Mouse (Mus musculus): ENCODE data around the gene Rnf103.

The Rnf103 gene

DNA sequence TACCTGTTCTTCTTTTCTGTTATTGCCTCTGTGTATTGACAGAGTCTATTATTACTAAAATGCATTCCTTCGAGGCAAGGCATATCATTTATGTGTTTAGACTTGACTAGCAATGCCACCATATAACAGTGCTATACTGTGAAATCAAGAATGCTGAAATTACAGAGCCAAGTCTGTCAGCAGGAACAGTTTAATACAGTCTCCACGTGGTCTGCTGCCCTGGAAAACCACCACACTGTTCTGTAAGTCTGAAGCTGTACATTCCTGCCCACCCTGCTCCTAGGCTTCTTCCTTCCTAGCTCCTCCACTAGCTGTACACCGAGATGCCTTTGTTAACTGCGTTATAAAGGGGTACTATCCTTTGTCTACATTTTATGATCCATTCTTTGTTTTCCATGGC is 1.6 kb upstream of the Rnf103 start:
- no peak for DNase-seq (ENCODE audit: low read depth, low spot score)

DNA sequence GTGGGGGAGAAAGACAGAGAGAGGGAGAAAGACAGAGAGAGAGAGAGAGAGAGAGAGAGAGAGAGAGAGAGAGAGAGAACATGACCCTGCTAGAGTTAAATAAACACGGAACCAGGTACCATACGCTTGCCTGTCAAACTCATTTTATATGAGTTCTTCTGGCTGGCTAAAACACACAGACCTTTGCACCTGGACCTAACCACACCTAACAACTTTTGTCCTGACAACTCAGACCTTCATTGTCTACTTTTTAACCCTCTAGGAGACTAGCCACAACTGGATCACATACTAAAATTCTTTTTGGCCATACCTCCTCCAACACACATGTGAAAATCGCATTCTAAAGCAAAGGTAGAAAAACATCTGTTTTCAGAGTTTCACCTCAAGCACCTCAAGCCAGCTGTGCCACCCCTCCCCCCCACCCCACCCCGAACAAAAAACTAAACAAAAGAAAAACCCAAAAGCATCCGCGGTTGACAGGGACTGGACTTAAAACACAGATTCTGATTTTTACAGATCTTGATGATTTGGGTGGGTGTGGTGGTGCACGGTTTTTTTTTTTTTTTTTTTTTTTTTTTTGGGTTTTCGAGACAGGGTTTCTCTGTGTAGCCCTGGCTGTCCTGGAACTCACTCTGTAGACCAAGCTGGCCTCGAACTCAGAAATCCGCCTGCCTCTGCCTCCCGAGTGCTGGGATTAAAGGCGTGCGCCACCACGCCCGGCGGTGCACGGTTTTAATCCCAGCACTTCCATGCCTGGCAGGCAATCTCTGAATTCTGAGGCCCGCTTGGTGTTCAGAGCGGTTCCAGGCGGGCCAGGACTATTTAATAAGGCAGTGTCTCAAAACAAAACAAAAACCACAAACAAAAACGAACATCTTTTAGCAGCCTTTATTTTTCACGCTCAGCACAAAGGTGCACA is 679 bp upstream of the Rnf103 start:
- peak; percentile 31 for DNase-seq (ENCODE audit: low read depth, low spot score)

DNA sequence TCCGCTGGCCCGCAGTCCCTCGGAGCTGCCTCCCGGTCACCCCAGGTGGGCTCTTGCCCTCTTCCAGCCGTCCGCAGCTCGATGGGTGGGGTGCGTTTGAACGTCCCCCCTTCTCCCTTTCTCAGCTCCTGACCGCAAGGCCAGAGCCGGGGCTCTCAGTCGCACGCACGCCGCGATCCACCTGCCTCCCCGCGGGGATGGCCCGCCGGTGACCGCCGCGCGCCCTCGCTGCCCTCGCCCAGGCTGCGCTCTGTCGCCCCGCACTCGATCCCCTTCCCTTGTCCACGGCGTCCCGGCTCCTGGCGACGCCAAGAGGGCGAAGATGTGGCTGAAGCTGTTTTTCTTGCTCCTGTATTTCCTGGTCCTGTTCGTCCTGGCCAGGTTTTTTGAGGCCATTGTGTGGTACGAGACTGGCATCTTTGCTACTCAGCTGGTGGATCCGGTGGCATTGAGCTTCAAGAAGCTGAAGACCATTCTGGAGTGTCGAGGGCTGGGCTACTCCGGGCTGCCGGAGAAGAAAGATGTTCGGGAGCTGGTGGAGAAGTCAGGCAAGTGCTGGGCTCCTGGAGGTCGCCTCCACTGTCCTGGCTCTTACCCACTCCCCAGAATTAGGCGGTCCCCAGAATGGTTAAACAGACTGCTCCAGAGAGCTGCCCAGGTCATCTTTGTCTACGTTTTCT is 787 bp downstream of the Rnf103 start:
- peak; percentile 52 for DNase-seq (ENCODE audit: low read depth, low spot score)

DNA sequence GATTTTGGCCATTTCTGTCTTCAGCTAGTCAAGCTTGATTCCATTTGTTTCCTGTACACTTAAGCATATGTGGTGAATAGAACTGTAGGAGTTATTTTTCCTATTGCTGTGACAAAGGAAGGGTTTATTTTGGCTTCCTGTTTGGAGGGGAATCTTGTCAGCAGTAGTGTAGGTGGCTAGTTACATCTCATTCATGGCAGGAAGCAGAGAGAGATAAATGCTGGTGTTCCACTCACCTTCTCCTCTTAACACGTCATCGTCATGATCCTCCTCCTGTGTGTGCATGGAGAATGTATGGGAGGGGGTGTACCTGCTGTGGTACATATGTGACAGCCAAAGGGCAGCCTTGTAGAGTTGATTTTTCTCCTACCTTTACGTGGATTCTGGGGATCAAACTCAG is 6.9 kb downstream of the Rnf103 start:
- DNase-seq (ENCODE audit: low read depth, low spot score), result no peak

DNA sequence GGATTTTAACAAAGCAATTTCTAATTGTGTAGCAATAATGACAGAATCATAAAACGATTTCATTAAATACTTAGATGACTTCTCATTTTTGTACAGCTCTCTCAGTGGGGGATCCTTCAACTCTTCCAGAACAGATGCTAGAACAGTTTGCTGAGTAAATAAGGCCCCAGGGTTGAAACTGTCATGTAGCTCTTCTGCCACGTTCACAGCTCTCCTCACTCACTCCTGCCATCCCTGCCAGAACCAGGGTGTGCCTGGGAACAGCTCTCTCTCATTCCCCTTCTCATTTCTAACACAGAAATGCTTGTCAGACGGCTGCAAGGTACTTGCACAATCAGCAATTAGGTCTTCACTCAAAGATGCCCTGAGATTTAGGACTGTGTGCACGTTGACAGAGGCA is 9.3 kb downstream of the Rnf103 start:
- DNase-seq (ENCODE audit: low read depth, low spot score), result no peak

DNA sequence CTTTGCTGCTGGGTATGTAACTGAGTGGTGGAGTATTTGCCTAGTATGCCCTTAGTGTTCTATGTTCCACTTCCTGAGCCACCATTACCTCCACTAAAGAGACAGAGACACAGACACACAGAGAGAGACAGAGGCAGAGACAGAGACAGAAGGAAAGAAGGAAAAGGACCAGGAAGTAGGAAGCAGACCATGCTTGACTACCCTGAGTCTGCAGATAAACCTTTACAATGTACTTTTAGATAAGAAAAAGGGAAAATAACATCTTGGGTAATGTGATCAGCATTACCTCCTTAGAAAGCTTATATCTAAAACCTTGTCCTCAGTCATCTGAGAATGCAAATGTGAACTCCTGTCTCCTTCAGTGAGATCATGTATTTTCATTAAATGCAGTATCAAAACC is 10.0 kb downstream of the Rnf103 start:
- no peak for DNase-seq (ENCODE audit: low read depth, low spot score)

DNA sequence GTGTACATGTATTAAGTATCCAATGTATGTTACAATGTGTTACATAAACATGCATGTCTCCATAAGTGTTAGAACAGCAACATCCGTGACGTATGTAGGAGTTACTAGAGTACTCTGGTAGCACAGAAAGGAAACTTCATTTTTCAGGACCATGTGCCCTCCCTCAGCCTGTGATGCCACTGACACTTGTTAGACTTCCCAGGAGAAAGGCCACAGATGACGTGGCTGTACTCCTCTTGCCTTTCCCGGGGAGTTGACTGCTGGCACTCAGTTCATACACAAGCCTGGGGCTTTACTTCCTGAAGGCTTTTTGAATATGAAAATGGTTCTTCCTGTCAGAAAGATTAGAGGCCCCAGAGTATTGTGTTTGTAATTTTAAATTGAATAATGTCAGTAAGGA is 10.4 kb downstream of the Rnf103 start:
- DNase-seq (ENCODE audit: low read depth, low spot score), result no peak

DNA sequence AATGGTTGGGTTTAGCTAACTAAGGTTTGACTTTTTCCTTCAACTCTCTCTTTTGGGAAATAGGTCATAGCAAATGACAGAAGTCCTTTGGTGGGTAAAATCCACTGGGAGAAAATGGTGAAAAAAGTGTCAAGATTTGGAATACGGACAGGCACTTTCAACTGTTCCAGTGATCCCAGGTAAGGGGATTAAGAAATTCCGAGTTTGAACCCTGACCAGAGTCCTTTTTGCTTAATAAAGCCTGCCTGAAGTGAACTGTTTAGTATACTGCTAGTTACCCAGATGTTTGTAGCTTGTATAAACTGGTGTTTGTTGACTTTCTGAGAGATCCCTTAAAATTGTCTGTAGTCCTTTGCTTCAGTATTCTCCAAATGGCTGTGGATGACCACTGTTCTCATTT is 12.0 kb downstream of the Rnf103 start:
- no peak for DNase-seq (ENCODE audit: low read depth, low spot score)

DNA sequence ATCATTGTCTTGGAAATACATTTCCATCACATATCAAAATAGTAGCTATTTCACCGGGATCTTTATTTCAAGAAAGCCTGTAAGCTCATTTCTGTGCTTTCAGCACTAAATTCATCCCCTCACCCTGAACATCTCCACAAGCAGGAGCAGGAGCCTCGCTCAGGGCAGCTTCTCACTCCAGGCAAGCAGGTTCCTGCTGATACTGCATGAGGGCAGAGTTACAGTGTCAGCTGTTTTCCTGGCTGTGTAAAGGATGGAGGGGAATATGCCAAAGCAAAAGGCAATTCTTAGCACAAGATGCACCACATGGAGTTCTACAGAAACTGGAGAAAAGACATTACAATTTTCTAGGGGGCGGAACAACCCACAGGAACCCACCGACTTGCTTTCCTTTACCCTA is 25.8 kb downstream of the Rnf103 start:
- DNase-seq (ENCODE audit: low read depth, low spot score), result no peak

DNA sequence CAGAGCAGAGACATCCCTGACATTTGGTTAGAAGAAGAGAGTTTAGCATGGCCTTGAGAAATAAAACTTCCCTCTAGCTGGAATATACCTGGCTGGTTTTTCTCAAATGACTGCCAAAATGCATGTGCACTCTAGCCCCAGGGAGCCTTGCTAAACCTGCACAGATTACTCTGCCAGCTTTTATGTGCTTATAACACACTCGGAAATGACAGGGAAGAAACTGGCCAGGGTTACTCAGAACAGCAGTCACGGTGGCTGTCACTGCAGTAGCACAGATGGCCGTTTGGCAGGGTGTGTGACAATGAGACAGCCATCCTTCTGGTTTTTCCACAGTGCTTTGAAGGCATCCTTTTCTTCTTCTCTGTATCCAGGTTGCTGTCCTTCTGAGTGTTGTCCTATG is 31.9 kb downstream of the Rnf103 start:
- no peak for DNase-seq (ENCODE audit: low read depth, low spot score)

DNA sequence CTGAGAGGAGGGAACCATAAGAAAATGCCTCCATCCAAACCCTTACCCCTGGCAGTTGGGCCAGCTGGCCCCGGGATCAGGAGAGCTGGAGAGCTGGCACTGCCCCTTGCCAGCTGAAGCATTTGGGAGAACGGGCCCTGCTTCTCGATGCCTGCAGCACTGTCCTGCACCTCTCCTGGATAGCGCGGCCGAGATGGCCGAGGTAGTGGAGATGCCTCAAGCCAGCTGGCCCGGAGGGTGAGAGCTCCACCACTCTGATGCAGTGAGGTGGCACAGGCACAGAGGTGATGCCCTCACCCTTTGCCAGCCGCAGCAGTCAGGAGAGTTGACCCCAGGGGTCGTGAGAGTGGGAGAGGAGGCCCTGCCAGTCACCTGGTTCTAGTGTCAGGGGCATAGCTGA is 33.4 kb downstream of the Rnf103 start:
- DNase-seq (ENCODE audit: low read depth, low spot score), result no peak

DNA sequence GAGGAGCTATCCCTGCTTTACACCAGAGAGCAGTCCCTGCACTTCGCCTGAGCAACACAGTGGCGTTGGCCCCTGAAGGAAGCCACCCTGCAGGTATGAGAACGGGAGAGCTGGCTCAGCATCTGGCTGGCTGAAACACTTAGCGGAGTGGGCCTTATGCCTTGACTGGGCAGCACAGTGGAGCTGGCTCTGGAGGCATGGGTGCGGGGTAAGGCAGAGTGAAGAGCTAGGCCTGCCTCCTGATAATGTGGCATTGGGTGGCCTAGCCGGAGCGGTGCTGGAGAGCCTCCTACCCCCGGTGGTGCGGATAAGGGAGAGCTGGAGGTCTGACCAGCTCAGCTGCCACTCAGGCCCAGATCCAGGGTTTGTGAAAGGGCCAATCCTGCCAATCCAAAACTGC is 34.1 kb downstream of the Rnf103 start:
- DNase-seq (ENCODE audit: low read depth, low spot score), result no peak

DNA sequence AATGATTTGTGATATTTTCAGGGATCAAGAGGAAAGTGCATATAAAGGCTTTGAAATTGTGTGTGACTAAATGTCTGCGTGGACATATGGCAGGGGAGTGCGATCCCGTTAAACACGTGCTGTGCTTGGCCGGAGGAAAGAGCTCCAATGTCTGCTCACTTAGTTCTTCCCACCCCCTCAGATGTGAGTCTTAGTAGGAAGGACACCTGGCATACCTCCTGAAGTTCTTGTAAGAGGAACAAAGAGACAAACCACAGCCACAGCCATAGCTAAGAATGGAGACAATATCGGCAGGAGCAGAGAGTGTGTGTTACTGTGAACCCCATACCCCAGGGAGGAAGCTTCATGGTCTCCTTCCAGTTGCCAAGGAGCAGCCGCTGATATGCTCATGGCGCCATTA is 36.5 kb downstream of the Rnf103 start:
- DNase-seq (ENCODE audit: low read depth, low spot score), result no peak

DNA sequence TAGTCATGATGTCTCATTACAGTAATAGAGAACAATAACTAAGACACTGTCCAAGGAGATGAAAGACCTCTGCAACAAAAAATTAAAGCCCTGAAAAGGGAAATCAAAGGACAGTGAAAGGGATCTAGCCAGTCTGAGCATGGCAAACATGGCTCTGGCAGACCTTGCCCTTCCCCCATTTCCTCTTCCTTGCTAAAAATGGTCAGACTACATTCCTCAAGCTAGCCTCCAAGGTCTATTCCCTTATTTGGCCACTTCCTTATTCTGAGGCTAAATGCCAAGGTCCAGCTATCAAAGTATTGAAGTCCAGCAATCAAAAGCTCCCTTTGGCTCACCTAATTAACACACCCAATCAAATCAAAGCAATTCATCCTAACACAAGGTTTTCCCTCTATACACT is 43.6 kb downstream of the Rnf103 start:
- no peak for DNase-seq (ENCODE audit: low read depth, low spot score)

DNA sequence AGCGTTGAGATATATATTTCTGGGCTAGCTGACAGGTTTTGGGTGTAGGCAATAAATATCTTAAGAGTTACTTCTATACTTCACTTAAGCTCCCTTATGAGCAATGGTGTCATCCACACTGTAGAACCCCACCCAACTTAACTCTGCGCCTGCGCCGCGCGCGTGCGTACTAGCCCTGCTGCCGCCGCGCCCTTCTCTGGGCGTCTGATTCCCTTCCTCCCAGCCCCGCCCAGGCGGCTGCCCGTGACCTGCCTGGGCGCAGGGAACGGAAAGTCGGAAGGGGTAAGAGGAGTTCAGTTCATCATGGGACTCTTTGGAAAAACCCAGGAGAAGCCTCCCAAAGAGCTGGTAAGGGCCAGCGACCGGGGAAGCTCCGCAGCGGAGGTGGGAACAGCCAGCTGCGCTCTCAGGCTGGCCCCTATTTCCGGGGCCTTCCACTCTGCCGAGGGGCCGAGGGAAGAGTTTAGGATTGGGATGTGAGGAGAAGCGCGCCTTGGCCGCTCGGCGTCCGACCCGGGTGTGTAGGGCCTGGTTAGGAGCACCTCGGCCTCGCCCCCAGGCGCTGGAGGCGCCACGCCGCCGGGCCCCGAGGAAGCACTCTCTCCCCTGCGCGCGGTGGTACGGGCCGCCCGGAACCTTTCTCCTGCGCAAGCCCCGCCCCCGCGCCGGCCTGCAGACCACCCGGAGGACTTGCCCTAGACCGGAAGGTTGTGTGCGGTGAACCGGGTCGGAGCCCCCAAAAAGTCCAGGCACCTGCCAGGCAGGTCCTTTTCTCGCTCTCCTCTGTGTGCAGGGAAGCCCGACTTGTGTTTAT is 50.2 kb downstream of the Rnf103 start, which contains the start of gene Chmp3:
Chmp3 (plus strand) TSS at position 112 of the 814 bp plus-strand sequence.
- peak; percentile 92 for DNase-seq (ENCODE audit: low read depth, low spot score)

DNA sequence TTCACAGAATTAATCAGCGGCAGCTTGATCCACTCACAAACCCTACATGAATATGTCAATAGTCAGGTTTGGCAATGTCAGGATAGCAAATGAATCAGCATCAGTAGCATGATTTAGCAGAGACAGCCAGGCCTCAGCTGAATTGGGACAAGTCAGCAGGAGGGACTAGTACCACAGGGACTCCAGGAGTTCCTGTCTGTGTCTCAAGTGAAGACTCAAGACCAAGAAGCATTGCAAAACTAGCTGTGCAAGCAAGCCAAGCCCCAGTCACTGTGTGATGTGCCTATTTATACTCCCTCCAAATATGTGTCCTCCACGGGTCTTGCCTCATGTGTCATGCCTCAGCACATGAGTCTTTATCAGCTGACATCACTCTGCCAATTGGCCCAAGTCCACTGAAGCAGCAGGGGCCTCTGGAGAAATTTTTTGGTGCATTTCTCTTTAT is 61.8 kb downstream of the Rnf103 start:
- DNase-seq (ENCODE audit: low read depth, low spot score), result no peak

DNA sequence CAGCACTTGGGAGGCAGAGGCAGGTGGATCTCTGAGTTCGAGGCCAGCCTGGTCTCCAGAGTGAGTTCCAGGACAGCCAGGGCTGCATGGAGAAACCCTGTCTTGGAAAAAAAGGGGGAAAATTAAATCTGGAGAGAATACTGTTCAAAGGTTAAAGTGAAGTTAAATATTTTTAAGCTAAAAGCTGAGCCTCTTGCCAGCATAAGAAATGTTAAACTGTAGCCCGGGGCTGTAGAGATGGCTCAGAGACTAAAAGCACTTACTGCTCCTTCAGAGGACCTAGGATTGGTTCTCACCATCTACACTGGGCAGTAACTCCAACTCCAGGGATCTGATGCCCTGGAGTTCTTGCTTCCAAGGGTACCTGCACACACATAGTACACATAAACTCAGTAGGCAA is 63.1 kb downstream of the Rnf103 start:
- no peak for DNase-seq (ENCODE audit: low read depth, low spot score)

All from A20 (cell line).